In the genomic region with DNA sequence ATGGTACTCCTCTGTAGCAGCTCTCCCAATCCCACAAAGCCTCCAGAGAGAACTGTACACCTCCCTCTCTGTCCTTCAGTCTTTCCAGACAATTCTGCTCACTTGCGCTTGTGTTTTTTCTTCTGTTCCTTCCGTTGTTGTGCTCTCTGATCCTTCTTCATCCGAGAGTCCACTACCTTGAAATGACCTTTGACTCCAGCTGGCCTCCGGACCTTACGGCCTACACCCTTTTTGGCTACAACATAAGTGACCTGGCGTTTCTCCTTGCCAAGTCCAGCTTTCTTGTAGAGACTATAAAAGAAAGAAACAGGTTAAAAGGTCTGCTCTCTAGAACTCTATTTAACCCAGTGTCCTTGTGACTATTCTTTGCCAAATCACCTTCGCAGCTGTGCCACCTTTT, we compare ENCODE assay signal across 16 mouse cellular contexts. TPM values are rescaled to one million over a fixed set of nuclear protein-coding genes. Genes with fewer than 3 reads are reported as not detected.
A peak's percentile ranks its signal among the peaks of the same experiment; 100 is the strongest.
DNase-seq lines count a peak whose midpoint lies in the region.
"Had no signal": no experiment of that assay in that cellular context is flagged by ENCODE, and none has a peak within 500 bp of the region (broad histone marks: within the 10 kb centered on the region; RNA-seq: fewer than 3 reads in every experiment).

No protein-coding gene starts in this region.

- peak; percentile 21 for DNase-seq in adrenal gland, postnatal 10 days
- DNase-seq in adrenal gland, postnatal 4 days (ENCODE audit: low spot score in 2 of 2), result no peak
- peak; percentile 37 for DNase-seq in kidney, adult 18-20 months
- DNase-seq in kidney, postnatal 4 days, result no peak
- peak; percentile 39 to 63 for DNase-seq in kidney, postnatal 25 days
- no peak for DNase-seq in kidney, postnatal 10 days
- DNase-seq in yolk sac, embryonic 10.5 days (ENCODE audit: low spot score), result peak; percentile 40
- DNase-seq: adrenal gland, adult 8-10 months; B cell, adult 2 months; cerebellum, adult 18-20 months; cerebellum, adult 9-11 months; cerebellum, postnatal 36 days; gastrocnemius, postnatal 10 days; heart, adult 2 months; heart, postnatal 14 days had no signal

RNA-seq across cellular contexts. Expression of a gene that starts 6.6 kb away (rescaled TPM):
- total RNA-seq in adrenal gland, postnatal 10 days (2021), result 10 to 100 TPM; 55.4 to 57.0 TPM
- 10 to 100 TPM; 69.3 to 71.0 TPM for total RNA-seq in adrenal gland, postnatal 4 days (2021)

RNA-seq across cellular contexts. Expression of a gene that starts 6.6 kb away (rescaled TPM):
- 100 to 1,000 TPM; 121 to 129 TPM for total RNA-seq in adrenal gland, postnatal 10 days (2021)
- total RNA-seq in adrenal gland, postnatal 4 days (2021), result 100 to 1,000 TPM; 131 to 138 TPM

RNA-seq across cellular contexts. Expression of a gene that starts 23.4 kb away (rescaled TPM):
- 10 to 100 TPM; 77.9 to 83.2 TPM for total RNA-seq in adrenal gland, postnatal 10 days (2021)
- 100 to 1,000 TPM; 104 to 117 TPM for total RNA-seq in adrenal gland, postnatal 4 days (2021)

RNA-seq across cellular contexts. Expression of a gene that starts 27.1 kb away (rescaled TPM):
- total RNA-seq in adrenal gland, postnatal 10 days (2021), result under 1 TPM; 0.15 to 0.33 TPM
- under 1 TPM; 0.25 to 0.34 TPM for total RNA-seq in adrenal gland, postnatal 4 days (2021)
- total RNA-seq: G1E; heart, adult 2 months had no signal

RNA-seq across cellular contexts. Expression of a gene that starts 32.6 kb away (rescaled TPM):
- total RNA-seq in adrenal gland, postnatal 10 days (2021), result 10 to 100 TPM; 49.0 to 54.0 TPM
- 10 to 100 TPM; 74.4 to 76.2 TPM for total RNA-seq in adrenal gland, postnatal 4 days (2021)

Comparison
In these comparisons a context has a peak if more than half of its experiments do, and no peak if none do; other contexts are left out.
1. DNase-seq: peak in adrenal gland, postnatal 10 days (single experiment), kidney, adult 18-20 months (single experiment), kidney, postnatal 25 days (2 of 2) and yolk sac, embryonic 10.5 days (single experiment); none in adrenal gland, postnatal 4 days (0 of 2), kidney, postnatal 4 days (0 of 2) and kidney, postnatal 10 days (single experiment).